Mouse (Mus musculus) heart, postnatal 36 days (tissue): Measurements from ENCODE around the gene Rab6a. TPM values are rescaled to one million over a fixed set of nuclear protein-coding genes. Genes with fewer than 3 reads are reported as not detected.

Experiments
- DNase-seq, 2 experiments: peaks; one replicate each; pipeline ENCODE4 v3.0.0; 2021 to 2022
- intact Hi-C: fragments of 180-260 bp; cut with DNase I; formaldehyde crosslinking; loops from one replicate; pipeline ENCODE4 v1.15.1; 2025
- total RNA-seq, 2 experiments: library from RNA; stranded (reverse); gene quantifications; 2 replicates each; pipeline ENCODE4 v1.2.3; 2021

Rab6a gene
- total RNA-seq, 2 experiments from 2014 or later, result 65.6 to 68.0 TPM

- DNase-seq, result no peak
- intact Hi-C loops, result no loop called here
These were observed 9.1 kb downstream of the Rab6a start for GRCm38 (mm10) chr7:100616121-100616857.

- intact Hi-C loops, result no loop called here
- DNase-seq, result no peak
These were observed 15.1 kb downstream of the Rab6a start for GRCm38 (mm10) chr7:100622277-100622676.

GRCm38 (mm10) chr7:100624538-100624937, 17.3 kb downstream of the Rab6a start:
- DNase-seq, result no peak
- intact Hi-C loops, result no loop called here

GRCm38 (mm10) chr7:100637657-100638056, 30.4 kb downstream of the Rab6a start:
- no peak for DNase-seq

GRCm38 (mm10) chr7:100642413-100642812, 35.2 kb downstream of the Rab6a start:
- DNase-seq, result no peak
- intact Hi-C loops, result no loop called here

More at GRCm38 (mm10) chr7:100637657-100638056, 30.4 kb downstream of the Rab6a start:
- intact Hi-C loops, result loop anchor here (2.0 kb wide), 1 partner anchor 115 kb away; no protein-coding TSS in a partner anchor

GRCm38 (mm10) chr7:100645147-100645546, 37.9 kb downstream of the Rab6a start:
- DNase-seq, result peak; percentile 58 to 67
- intact Hi-C loops, result loop anchor here (1.0 kb wide), 1 partner anchor 18 kb away; no protein-coding TSS in a partner anchor

- intact Hi-C loops, result no loop called here
- DNase-seq, result no peak
These were observed 41.9 kb downstream of the Rab6a start for GRCm38 (mm10) chr7:100649095-100649494.

- no peak for DNase-seq
These were observed 42.6 kb downstream of the Rab6a start for GRCm38 (mm10) chr7:100649826-100650225.

GRCm38 (mm10) chr7:100650421-100650820, 43.2 kb downstream of the Rab6a start:
- intact Hi-C loops, result no loop called here

More at GRCm38 (mm10) chr7:100649826-100650225, 42.6 kb downstream of the Rab6a start:
- intact Hi-C loops, result no loop called here

GRCm38 (mm10) chr7:100651011-100651410, 43.8 kb downstream of the Rab6a start:
- no peak for DNase-seq
- intact Hi-C loops, result no loop called here

More at GRCm38 (mm10) chr7:100650421-100650820, 43.2 kb downstream of the Rab6a start:
- no peak for DNase-seq

- no peak for DNase-seq
- intact Hi-C loops, result no loop called here
These were observed 46.5 kb downstream of the Rab6a start for GRCm38 (mm10) chr7:100653480-100654266.

- intact Hi-C loops, result no loop called here
- DNase-seq, result no peak
These were observed 47.2 kb downstream of the Rab6a start for GRCm38 (mm10) chr7:100654441-100654840.

GRCm38 (mm10) chr7:100656739-100657138, 49.5 kb downstream of the Rab6a start:
- intact Hi-C loops, result no loop called here
- no peak for DNase-seq

GRCm38 (mm10) chr7:100658093-100658578, 50.9 kb downstream of the Rab6a start:
- intact Hi-C loops, result no loop called here
- no peak for DNase-seq

- no peak for DNase-seq
- intact Hi-C loops, result no loop called here
These were observed 54.1 kb downstream of the Rab6a start for GRCm38 (mm10) chr7:100661264-100661663.

GRCm38 (mm10) chr7:100662231-100662630, 55.0 kb downstream of the Rab6a start, which contains the start of gene Plekhb1:
Gene Plekhb1 (minus strand): TSS chr7:100662414.
- intact Hi-C loops, result no loop called here
- DNase-seq, result no peak

GRCm38 (mm10) chr7:100663190-100663589, 56.0 kb downstream of the Rab6a start:
- intact Hi-C loops, result loop anchor here (1.0 kb wide), 3 partner anchors 18 to 143 kb away; no protein-coding TSS in a partner anchor
- DNase-seq, result peak; percentile 86 to 91

GRCm38 (mm10) chr7:100663729-100664304, 56.6 kb downstream of the Rab6a start:
- intact Hi-C loops, result loop anchor here (1.0 kb wide), 3 partner anchors 19 to 144 kb away; no protein-coding TSS in a partner anchor
- DNase-seq, result no peak

- intact Hi-C loops, result no loop called here
- DNase-seq, result no peak
These were observed 63.4 kb downstream of the Rab6a start for GRCm38 (mm10) chr7:100670646-100671045.

GRCm38 (mm10) chr7:100673452-100673851, 66.2 kb downstream of the Rab6a start:
- no peak for DNase-seq
- intact Hi-C loops, result no loop called here

- intact Hi-C loops, result no loop called here
- DNase-seq, result peak in 1 of 2 experiments; percentile 24
These were observed 67.7 kb downstream of the Rab6a start for GRCm38 (mm10) chr7:100674941-100675340.
